Mouse (Mus musculus) cerebral cortex, adult 2 months (tissue): ENCODE data around the gene Lrp1.

Experiments
- WGBS: fragments of 180-500 bp; shearing (Covaris S2); methylation state at CpG from one replicate; pipeline ENCODE4 v1.1.7; 2018; 5-methylcytosine and 5-hydroxymethylcytosine counted together

Lrp1 gene

GRCm38 (mm10) chr10:127500894-127501893, 119.8 kb downstream of the Lrp1 start, which contains the start of gene Stac3:
TSS of gene Stac3 (plus strand) at chr10:127501686.
- 71% methylated on average over 13 of the region's 13 CpGs for whole genome bisulfite sequencing

- WGBS = 68% methylated on average over 4 of the region's 4 CpGs
Measured at GRCm38 (mm10) chr10:127500042-127500441, 120.9 kb downstream of the Lrp1 start.

- 54% methylated on average over 5 of the region's 5 CpGs for WGBS
Measured at GRCm38 (mm10) chr10:127499516-127499915, 121.4 kb downstream of the Lrp1 start.

- WGBS = 88% methylated on average over 3 of the region's 3 CpGs
Measured at GRCm38 (mm10) chr10:127496156-127496555, 124.8 kb downstream of the Lrp1 start.

DNA sequence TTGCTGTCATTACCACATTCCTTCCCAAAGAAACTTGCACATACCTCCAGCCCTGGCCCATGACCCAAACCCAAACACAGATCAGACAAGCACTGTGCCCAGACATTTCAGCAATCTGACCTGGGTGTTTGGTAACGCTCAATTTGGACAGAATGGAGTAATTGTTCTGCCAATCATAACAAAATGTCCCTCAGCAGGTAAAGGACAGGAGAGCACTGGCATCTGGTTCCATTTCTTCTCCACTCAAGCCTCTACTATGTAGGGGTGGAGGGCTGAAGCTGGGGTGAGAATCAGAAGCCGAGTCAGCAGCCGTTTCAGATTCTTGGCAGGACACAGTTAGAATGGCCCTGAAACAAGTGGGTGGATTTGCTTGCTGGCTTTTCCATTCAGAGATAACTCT, 128.8 kb downstream of the Lrp1 start:
- 54% methylated on average over 3 of the region's 3 CpGs for WGBS

GRCm38 (mm10) chr10:127491128-127491512, 129.8 kb downstream of the Lrp1 start:
- WGBS = 41% methylated on average over 8 of the region's 8 CpGs

- WGBS = 70% methylated on average over 18 of the region's 18 CpGs
Measured at GRCm38 (mm10) chr10:127490160-127491127, 130.5 kb downstream of the Lrp1 start.

GRCm38 (mm10) chr10:127488856-127489255, 132.1 kb downstream of the Lrp1 start:
- WGBS = 52% methylated on average over 7 of the region's 7 CpGs
